Mouse (Mus musculus): ENCODE measurements around the gene Olfr1156.

Olfr1156 gene

GRCm38 (mm10) chr2:87953000-87953399 is at the start of gene Olfr1156:
Olfr1156 (minus strand) TSS chr2:87953100.
- in situ Hi-C loops (cut with MboI): no loop called here

GRCm38 (mm10) chr2:87989813-87990212 is 36.9 kb upstream of the Olfr1156 start, which contains the start of gene Olfr1158:
Olfr1158 (plus strand) TSS chr2:87990113.
- in situ Hi-C loops (cut with MboI): no loop called here

GRCm38 (mm10) chr2:87974563-87974962 is 21.7 kb upstream of the Olfr1156 start, which contains the start of gene Olfr74:
Olfr74 (minus strand) TSS chr2:87974663.
- in situ Hi-C loops (cut with MboI): no loop called here

- in situ Hi-C loops (cut with MboI): no loop called here
Measured at GRCm38 (mm10) chr2:87968199-87968598, 15.3 kb upstream of the Olfr1156 start, which contains the start of gene Olfr1157. Olfr1157 (minus strand) TSS chr2:87968299.

- in situ Hi-C loops (cut with MboI): no loop called here
Measured at GRCm38 (mm10) chr2:87945037-87945436, 7.9 kb downstream of the Olfr1156 start, which contains the start of gene Olfr1155. Olfr1155 (minus strand) TSS chr2:87945137.

- in situ Hi-C loops (cut with MboI): no loop called here
Measured at GRCm38 (mm10) chr2:87905066-87905465, 47.8 kb downstream of the Olfr1156 start, which contains the start of gene Olfr1154. Olfr1154 (minus strand) TSS chr2:87905166.

All from mature B cell (primary cell).